Mouse (Mus musculus): ENCODE measurements around the gene Igfbp1. TPM values are rescaled to one million over a fixed set of nuclear protein-coding genes. Genes with fewer than 3 reads are reported as not detected.

The Igfbp1 gene
- not detected for polyA plus RNA-seq (2017; shearing (Covaris generic))

GRCm38 (mm10) chr11:7197491-7197941 lies at the start of gene Igfbp1:
Gene Igfbp1 (plus strand): TSS chr11:7197782.

GRCm38 (mm10) chr11:7188469-7188868 lies 9.1 kb upstream of the Igfbp1 start, which contains the start of gene Gm11985:
Gene Gm11985 (minus strand): TSS chr11:7188569.

GRCm38 (mm10) chr11:7213501-7214341 lies 16.1 kb downstream of the Igfbp1 start, which contains the start of gene Igfbp3:
Gene Igfbp3 (minus strand): TSS chr11:7213923.

Other genes with a start within 250 kb of the Igfbp1 start
- gene Adcy1, start 134.3 kb upstream of the Igfbp1 start, polyA plus RNA-seq (2017; shearing (Covaris generic)), result 0.02 TPM
- gene Gm11985, start 9.2 kb upstream of the Igfbp1 start, polyA plus RNA-seq (2017; shearing (Covaris generic)), result not detected
- not detected for gene Igfbp3, start 16.1 kb downstream of the Igfbp1 start, polyA plus RNA-seq (2017; shearing (Covaris generic))